Mouse (Mus musculus) cerebellum, adult 18-20 months (tissue): ENCODE data around the gene Olfr6.
"Not testable (repeated sequence)": the region's sequence is repeated elsewhere in the genome, so short reads cannot be mapped to it uniquely, and the experiment has no call there.

ENCODE experiments used
- DNase-seq, 2 experiments: peaks; one replicate each; pipeline ENCODE4 v3.0.0; 2021

The Olfr6 gene

GRCm38 (mm10) chr7:106963837-106964236 is at the start of gene Olfr6:
Gene Olfr6 (minus strand): TSS chr7:106963937.
- DNase-seq: no peak

GRCm38 (mm10) chr7:107005972-107006371 is 42.2 kb upstream of the Olfr6 start, which contains the start of gene Olfr2:
Gene Olfr2 (minus strand): TSS chr7:107006072.
- DNase-seq: no peak

DNA sequence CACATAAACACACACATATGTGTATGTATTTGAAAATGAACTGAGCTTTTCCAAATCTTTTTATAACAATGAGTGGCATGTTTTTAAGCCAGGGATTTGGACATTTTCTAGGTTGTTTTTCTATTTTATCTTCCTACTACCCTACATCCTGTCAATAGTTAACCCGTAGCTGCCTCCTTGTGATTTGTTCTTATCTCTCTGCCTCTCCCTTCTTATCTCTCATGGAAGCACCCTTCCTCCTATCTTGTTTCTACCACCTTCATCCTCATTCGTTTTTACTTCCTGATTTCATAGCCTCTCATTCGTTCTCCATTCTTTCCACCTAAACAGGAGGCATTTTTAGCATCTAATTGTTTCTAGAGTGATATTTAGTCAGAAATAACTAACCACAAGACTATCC is 40.4 kb upstream of the Olfr6 start:
- DNase-seq: no peak

DNA sequence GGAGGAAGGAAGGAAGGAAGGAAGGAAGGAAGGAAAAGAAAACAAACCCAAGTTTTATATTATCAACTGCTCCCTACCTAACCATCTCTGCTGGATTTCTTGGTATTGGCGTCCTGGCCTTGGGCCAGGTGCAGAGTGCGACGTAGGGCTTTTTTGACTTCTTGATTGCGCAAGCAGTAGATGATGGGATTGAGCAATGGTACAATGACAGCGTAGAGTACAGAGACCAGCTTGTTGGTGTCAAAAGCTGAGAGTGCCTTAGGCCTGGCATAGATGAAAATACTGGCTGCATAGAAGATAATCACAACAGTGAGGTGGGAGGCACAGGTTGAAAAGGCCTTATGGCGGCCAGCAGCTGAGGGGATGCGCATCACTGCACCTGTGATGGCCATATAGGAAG is 37.1 kb upstream of the Olfr6 start:
- no peak for DNase-seq

GRCm38 (mm10) chr7:106985236-106985635 is 21.5 kb upstream of the Olfr6 start:
- no peak for DNase-seq

- DNase-seq: no peak
Observed at GRCm38 (mm10) chr7:106975353-106975752, 11.6 kb upstream of the Olfr6 start, which contains the start of gene Olfr711. Gene Olfr711 (minus strand): TSS chr7:106975453.

- not testable (repeated sequence) for DNase-seq
Observed at GRCm38 (mm10) chr7:106967503-106967902, 3.8 kb upstream of the Olfr6 start.

DNA sequence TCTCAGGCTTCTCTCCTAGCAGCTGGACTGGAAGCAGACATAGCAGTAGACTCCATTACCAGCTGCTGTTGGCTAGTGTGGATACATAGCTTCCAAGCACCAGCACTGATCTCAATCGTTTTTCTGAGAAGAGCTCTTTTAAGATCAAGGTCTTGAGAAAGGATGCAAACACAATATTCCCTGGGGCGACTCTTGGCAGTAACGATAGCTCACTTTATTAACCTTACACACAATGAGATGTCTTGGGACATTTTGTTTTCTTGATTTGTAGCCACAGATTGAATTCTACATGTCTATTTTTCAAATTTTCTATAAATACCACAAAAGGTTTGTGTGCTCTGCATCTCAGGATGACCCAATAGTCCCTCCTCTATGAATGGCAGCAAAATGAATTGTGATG is 15.5 kb downstream of the Olfr6 start, which contains the start of gene Olfr710:
Gene Olfr710 (minus strand): TSS at position 101 of the 400 bp plus-strand sequence.
- no peak for DNase-seq

GRCm38 (mm10) chr7:106932119-106932518 is 31.6 kb downstream of the Olfr6 start, which contains the start of gene Olfr709-ps1:
Gene Olfr709-ps1 (minus strand): TSS chr7:106932219.
- no peak for DNase-seq

- peak in 1 of 2 experiments; percentile 5 for DNase-seq
Observed at GRCm38 (mm10) chr7:106920961-106921360, 42.8 kb downstream of the Olfr6 start.

DNA sequence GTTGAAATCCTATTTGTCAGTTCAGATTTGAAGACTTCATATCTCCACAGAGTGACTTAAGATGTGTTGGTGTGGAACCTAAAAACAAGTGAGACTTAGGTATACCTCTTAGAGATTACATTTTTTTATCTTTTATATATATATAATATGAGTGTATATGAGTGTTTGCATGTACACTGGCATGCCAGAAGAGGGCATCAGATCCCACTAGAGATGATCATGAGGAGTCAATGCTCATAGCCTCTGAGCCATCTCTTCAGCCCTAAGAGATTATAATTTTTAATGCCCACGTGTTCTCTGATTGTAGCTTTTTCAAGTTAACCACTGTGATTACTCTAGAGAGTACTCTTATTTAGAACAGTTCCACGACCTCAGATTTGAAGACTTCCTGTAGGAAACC is 56.1 kb downstream of the Olfr6 start, which contains the start of gene Olfr1532-ps1:
Gene Olfr1532-ps1 (plus strand): TSS at position 326 of the 400 bp plus-strand sequence.
- DNase-seq: no peak
